Mouse (Mus musculus): ENCODE results near the gene Tmem165.

Tmem165 gene

DNA sequence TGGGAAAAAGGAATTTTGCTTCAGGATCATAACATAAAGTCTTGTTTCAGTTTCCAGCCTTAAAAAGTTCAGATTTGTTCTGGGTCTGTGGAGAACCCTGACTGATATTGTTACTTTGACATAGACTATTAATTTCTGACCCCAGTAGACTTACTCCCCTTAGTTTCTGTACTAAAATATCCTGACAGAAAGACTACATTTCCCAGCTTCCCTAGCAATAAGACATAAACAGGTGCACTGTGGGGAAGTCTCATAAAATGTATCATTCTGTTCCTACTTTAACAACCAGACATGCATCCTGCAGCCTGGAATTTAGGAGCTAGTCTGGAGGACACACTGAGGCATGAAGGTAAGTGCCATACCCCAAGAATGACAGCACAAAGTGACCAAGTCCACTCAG, 12.6 kb upstream of the Tmem165 start:
- no peak for DNase-seq (ENCODE audit: low spot score in 2 of 2)

DNA sequence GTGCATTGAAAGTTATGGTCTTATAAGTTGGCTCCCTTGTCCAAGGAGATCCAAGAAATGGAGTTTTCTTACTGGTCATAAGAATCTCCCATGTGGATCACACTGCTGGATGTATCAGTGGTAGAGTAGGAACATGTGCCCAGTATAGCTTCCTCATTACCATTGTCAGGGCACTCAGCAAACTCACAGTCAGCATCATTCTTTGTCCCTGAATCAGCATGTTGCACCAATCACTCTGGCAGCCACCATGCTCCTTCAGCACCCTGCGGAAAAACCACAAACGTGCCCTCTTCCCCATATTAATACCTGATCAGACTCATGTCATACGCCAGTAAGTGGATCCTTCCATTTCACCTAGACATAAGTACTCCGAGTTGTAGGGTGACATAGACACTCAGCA, 8.6 kb upstream of the Tmem165 start:
- no peak for DNase-seq (ENCODE audit: low spot score in 2 of 2)

DNA sequence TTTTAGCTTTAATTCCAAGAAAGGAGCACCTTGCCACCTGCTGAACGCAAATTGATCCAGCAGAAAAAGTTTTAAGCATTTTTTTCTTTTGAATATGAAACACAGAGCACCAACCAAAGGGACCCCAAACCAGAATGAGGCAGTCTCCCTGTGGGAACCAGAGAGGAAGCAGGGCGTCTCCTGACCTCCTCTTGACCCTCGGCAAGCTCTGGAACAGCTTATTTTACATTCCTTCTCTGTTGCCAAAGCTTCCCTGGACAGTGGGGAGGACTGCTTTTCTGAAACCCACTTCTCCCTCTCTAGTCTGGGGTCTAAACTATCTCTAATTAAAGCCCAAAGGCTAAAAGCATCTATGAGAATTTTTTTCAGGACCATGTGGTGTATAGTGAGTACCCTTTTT, 7.3 kb upstream of the Tmem165 start:
- DNase-seq (ENCODE audit: low spot score in 2 of 2), result no peak

DNA sequence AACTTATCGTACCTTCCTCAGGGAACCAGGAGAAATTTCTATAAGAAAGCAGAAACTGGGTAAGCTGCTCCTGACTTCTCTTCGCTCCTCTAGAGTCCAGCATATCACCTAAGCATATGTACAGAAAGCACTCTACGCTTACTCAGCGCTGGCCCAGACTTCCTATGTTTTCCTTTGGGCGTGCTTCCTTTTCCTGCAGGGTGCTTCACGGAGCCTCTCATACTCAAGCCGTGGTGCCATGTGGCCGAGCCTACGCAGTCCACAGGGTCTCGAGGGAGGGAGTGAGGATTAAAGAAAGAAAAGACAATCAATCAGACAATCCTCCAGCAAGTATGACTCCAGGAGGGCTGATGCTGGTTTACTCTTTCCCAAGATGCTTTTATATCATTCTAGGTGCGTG, 6.8 kb upstream of the Tmem165 start:
- DNase-seq (ENCODE audit: low spot score in 2 of 2), result no peak

DNA sequence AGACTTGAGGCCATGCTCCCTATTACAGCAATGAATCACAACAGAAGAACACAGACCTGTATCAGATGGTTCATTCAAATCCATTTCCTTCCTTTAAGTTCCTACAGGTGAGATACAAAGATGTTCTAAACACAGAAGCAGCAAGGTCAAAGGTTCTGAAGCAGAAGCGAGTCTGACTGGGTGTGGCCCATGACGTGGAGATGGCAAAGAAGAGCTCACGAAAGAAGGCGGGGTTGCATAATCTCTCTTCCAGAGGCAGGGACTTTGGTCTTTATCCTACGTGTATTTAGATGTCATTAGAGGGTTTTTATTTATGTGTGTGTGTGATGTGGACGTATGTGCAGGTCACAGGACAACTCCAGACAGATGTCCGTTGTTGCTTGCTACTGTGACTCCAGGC, 6.0 kb upstream of the Tmem165 start:
- DNase-seq (ENCODE audit: low spot score in 2 of 2), result no peak

DNA sequence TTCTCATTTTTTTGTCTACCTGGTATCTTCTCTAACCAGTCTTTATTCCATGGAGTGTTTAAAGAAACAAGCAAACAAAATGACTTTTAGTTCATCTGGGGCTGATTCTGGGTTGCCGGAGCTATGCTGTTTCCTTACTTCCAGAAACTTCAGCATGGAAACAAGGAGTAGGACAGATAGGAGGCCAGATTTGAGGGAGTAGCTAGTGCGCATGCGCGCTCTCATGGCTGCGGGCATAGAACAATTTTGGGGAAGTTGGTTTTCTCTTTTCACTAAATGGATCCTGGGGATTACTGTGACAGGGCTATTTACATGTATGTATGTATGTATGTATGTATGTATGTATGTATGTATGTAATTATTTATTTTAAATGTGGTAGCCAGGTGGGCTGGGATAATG, 4.5 kb upstream of the Tmem165 start:
- no peak for DNase-seq (ENCODE audit: low spot score in 2 of 2)

DNA sequence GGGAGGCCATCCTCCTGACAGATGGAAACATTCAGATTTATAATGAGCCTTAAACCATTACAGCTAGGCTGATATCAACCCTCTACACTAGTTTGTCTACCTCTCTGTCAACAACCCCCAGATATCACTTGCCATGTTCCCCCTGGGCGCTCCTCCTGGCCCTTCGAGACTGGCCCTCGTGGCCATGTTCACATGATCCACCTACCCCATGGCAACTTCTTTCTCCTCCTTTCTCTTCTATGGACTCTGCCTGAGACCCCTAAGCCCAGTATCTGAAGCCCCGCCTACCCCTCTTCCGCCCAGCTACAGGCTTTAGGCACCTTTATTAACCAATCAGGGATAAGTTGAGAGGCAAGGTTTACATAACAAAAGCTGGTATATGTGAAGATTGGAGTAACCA, 3.9 kb upstream of the Tmem165 start:
- no peak for DNase-seq (ENCODE audit: low spot score in 2 of 2)

DNA sequence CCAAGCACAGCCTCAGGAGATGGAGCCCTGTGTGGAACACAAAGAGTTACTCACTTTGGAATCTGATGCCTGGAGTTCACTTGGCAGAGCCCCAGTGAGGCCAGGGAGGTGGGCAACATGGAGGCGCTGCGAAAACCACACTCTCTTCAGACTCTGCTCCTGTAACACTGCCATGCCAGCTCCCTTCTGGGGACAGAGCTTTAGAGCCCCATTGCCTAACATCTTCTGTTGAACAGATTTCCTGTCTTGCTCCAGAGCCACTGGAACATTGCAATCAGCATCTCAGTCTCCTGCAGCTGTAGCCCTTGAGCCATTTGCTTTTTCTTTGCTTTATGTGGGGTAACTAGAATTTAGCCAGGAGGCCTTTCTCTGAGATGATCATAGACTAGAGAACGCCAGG, 1.4 kb upstream of the Tmem165 start:
- no peak for DNase-seq (ENCODE audit: low spot score in 2 of 2)

DNA sequence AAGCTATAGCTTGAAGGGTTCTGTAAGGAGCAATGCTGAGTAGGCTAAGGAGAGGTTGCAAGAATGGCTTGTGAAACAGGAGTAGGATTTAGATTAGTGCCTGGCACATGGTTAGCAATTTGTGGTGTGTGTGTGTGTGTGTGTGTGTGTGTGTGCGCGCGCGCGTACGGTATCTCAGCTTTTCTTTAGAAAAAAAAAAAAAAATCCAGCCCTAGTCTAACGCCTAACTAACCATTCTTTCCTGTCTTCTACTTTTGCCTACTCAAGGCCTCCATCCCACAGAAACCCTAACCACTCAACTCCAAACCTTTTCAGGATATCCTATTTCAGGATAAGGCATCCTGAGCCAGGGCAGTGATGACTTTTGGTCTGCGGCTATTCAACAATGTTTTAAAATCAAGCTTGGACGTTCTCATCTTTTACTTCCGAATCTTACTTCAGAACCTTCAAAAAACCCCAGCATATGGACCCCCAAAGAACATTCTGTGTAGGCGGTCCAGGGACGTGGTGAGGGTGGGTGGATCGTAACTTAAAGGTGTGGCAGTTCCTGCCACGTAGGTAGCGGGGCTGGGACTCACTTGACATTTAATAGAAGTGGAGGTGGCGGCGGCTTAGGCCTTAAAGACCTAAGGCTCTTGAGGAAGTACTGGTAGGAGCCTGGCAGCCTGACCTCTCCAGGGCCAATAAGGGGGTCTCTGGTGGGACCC, 484 bp upstream of the Tmem165 start:
- DNase-seq (ENCODE audit: low spot score in 2 of 2), result no peak

DNA sequence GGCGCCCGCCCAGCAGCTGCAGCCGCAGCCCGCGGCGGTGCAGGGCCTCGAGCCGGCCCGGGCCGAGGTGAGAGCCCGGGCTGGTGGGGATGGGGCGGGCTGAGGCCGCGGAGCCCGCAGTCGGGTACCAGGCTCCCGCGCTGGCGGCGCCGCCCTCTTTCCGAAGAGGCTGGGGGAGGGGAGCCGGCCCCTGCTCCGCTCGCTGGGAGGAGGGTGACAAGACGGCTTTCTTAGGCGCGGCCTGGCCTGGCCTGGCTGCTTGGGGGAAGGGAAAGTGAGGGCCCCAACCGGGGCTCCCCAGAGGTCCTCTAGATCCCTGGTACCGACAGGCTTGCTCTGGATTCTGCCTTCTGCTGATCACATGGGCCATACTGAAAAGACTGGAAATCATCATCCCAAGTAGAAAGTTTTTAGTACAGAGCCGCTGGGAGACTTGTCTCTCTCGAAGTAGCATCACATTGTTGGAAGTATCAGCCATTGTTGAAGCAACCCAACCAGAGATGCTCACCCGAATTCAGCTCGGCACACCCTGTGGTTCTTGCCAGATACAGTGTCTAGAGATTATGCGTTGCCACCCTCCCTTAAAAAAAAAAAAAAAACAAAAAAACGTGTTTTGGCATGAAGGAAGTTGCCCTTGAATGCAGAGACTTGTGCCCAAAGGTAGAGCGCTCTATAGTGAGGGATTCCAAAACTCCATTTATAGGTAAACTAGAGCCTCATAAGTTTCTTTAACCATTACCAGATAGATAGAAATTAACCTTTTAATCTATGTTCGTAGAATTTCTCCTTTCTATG, 803 bp downstream of the Tmem165 start:
- DNase-seq (ENCODE audit: low spot score in 2 of 2), result peak; percentile 55 to 64

DNA sequence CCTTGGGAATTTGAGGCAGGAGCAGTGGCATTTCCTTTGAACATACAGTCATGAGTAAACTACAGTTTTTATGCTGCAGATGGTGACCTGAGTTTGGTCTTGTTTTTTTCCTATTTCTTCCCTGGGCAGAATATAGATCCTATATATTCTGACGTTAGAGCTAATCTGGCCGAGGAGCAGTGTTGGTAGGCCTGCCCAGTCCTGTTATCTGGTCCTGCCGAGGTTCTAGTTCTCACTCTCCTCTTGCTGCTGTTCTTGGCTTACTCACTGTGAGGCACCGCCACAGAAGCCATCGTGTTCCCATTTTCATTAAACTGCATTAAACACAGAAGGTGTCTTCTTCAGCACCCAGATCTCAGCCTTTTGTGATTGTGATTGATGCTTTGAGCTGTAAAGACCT, 4.2 kb downstream of the Tmem165 start:
- DNase-seq (ENCODE audit: low spot score in 2 of 2), result no peak

DNA sequence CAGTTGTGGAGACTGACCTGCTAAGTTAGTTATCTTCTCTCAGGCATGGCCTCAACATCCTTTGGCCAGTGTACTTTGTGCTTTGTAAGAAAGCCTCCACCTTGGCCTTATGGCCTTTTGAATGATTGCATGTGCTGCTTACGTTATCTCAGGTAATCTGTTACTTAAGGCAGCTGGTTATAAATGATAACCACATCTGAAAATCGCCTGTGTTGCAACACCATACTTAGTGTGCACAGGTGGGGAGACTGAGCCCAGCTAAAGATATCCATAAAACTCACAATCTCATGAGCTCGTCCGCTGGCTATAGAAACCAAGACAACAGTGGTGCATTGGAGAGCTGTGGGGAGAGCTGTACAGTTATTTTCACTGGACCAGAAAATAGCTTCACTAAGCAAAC, 6.9 kb downstream of the Tmem165 start:
- no peak for DNase-seq (ENCODE audit: low spot score in 2 of 2)

DNA sequence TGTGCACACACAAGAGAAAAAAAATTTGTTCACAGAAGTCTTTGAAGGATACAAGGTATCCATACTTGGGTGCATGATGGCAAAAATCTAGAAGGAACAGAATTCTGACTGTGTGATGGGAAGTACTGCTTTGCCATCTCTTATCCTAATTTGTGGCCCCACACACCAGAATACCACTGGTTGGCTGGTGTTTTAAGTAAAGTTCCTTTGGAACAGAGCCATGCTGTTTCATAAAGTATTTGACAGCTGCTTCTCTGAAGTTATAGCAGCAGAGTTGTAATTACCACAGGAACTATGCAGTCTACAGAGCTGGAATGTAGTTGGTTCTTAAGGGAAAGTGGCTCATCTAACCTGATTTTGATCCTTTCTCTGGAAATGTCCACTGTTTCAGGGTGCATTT, 9.4 kb downstream of the Tmem165 start:
- no peak for DNase-seq (ENCODE audit: low spot score in 2 of 2)

DNA sequence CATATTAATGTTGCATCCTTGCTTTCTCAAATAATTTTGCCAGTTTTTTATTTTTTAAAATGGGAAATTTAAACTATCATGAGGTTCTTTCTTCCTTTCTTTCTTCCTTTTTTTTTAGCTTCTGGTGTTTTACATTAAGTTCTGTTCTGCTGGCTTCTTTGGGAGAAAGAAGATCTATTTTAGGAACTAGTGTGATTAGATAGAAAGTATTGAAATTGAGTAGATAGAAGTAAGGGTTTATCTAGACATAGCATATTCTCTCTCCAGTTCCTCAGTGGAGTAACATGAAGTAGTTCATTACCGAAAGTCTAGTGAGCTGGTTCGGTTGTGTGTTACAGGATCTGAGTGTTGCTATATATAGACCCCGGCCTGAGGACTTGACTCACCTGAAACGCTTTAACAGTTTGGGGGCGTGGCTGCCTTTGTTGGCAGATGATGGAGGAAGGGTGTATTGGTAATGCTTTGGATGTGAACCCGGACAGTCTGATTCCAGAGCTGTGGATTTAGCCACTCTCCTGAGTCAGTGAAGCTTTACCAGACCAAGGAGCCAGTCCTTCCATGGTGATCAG, 10.8 kb downstream of the Tmem165 start:
- DNase-seq (ENCODE audit: low spot score in 2 of 2), result no peak

DNA sequence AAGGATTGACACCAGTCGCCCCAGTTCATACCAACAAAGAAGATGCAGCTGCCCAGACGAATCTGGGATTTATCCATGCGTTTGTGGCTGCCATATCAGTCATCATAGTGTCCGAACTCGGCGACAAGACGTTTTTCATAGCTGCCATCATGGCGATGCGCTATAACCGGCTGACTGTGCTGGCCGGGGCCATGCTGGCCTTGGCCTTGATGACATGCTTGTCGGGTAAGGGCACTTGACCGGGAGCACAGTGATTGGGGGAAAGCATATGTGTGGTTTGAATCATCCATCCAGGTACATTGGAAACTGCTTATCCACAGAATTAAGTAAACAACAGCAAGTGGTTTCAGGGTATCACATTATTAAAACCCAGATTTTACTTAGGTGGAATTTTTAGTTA, 15.7 kb downstream of the Tmem165 start:
- DNase-seq (ENCODE audit: low spot score in 2 of 2), result no peak

DNA sequence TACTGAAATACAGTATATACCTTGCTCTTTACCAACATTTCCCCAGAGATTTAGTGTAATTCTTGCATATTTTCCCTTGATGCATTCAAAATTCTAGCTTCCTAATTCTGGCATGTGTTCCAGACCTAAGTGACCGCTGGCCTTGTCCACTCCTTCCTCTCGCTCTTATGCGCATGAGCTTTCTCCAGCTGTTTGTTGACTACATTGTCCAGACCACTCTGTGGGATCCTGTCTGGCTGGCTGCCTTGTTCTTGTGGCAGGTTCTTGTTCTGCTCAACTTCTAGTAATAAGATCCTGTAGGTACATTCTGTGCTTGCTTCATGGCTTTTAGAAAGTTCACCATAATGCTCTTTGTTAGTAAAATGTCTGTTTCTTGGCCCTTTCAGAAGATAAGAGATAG, 19.5 kb downstream of the Tmem165 start:
- DNase-seq (ENCODE audit: low spot score in 2 of 2), result no peak

DNA sequence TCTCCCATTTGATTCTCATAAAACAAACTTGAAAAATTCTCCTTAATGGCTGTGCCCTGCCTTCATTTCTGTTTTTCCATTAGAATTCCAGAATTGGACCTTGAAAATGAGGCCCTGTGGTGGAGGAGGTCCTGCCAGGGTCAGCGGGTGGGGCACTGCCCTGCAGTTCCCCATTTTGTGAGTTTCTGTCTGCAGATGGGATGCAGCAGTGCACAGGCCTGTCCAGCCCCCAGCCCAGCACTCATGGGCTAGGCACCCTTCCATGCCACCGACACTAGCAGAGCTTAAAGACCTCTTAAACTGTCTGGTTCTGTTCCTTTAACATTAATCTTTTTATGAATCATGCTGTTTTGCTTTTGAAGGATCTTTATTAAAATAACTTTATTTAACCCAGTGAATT, 22.2 kb downstream of the Tmem165 start:
- DNase-seq (ENCODE audit: low spot score in 2 of 2), result no peak

DNA sequence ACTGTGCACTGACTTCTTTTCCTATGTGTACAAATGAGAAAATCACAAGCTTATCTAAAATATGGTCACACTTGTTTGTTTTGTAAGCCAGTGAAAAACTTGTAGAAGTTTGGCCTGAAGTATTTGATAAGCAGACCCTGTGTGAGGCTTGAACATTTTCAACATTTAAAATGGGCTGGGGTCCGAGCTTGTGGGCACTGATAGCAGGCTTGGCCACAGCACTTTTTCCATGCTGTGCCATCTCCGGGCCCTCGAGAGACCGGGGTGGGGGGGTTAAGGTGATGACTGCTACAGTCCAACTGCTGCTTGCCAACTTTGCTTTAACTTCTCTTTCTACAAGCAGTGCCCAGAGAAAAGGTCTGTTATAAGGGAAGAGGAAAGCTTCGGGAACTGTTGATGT, 24.4 kb downstream of the Tmem165 start:
- DNase-seq (ENCODE audit: low spot score in 2 of 2), result no peak

DNA sequence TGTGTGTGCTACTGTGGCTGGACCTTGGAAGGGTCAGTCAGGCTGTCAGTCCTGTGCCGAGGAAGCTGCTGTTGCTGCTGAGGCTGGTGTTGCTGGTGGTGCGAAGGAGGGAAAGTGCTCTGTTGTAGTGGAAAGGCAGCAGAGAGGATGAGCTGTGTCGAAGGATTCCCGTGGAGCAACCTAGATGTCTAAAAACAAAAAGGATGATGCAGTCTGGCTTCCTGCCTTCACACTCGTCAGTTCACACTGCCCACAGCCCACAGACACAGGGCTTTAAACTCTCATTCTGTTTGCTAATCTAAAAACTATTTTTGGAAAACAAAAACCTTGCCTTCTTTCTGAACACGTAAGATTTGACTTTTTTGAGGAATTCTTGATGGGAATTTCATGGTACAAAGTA, 33.0 kb downstream of the Tmem165 start:
- DNase-seq (ENCODE audit: low spot score in 2 of 2), result no peak

DNA sequence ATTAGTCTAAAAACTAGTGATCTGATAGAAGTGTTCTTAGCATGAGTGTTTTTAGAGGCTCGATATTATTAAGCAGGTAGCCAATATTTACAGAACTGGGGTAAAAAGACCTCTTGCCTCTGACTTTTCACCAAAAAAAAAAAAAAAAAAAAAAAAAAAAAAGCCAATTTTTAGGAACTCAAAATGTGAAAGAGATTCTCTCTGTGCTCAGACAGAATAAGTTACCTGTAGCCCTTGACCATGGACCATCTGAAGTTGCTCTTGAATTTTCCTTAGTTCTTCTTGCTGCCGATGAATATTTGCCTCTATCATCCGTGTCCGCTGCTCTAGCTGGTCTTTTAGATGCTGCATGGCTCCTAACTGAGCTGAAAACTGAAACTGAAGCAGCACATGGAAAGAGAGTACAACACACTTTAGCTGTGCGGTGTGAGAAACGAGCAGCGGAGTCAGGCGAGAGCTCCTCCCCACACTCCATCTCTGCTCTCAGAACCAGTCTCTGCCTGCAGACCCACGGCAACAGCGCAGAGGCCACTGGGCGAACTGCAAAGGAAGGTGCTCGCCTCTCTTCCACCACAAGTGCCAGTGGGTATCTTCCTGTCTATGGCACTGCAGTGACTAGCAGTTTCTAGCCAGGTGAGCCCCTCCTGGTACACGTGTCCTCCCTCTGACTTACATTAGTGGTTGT, 47.6 kb downstream of the Tmem165 start:
- no peak for DNase-seq (ENCODE audit: low spot score in 2 of 2)

DNA sequence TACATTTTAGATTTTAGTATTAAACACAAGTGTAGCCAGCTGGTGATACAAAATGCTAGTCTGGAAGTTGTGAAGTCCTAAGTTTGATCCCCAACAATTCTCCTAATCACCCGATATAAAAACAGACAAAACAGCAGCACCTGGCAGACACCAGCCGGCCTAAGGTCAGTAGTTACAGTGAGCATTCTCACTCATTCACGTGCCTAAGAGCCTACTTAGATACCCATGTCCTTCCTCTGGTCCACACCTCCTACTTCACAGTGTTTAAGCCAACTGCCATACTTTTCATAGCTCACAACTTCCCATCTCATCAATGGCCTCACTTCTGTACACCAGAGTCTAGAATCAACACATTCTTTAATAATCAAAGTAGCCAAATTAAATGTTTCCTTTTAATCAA, 59.6 kb downstream of the Tmem165 start:
- DNase-seq (ENCODE audit: low spot score in 2 of 2), result no peak

DNA sequence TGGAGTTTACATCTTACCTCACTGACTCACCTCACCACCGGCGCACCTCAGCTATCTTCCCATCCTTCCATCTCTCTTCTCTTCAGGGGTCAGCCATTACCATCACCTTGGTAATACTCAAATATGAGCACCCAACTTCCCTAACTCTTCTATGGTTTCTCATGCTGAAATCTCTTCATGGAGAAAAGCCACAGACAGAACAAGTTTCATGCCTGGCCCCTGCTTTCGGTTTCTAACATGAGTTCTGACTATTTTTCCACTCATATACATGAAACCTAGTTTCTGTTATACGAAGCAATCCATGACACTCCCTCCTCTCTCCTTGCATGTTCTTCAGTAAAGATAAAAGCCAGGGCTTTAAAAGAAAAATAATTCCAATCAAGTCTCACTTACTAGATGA, 60.2 kb downstream of the Tmem165 start:
- DNase-seq (ENCODE audit: low spot score in 2 of 2), result no peak

DNA sequence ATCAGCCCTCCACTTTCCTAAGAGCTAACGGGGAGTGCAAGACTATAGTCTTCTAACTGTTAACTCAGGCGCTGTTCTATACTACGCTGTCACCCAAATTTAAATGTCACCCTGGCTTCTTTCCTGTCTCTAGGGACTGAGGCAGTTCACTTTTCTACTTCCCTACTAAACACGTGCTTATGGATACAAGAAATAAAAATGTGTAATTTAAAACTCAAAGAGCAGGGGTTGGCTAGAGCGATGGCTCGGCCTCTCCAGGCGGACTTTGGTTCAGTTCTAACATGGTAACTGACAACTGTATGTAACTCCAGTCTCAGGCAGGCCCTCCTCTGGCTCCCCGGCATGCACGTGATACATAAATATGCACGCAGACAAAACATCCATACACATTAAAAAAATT, 60.8 kb downstream of the Tmem165 start:
- DNase-seq (ENCODE audit: low spot score in 2 of 2), result no peak

Measured in spleen, postnatal 36 days (tissue).